Mouse (Mus musculus): Measurements from ENCODE around the gene Mosmo. TPM values are rescaled to one million over a fixed set of nuclear protein-coding genes. Genes with fewer than 3 reads are reported as not detected.

Mosmo gene
- polyA plus RNA-seq, 1 experiment from 2014 or later, result 15.2 TPM

GRCm38 (mm10) chr7:120677764-120678531 lies 530 bp downstream of the Mosmo start:
- WGBS, result 3% methylated on average over 42 of the region's 42 CpGs

GRCm38 (mm10) chr7:120679023-120679422 lies 1.6 kb downstream of the Mosmo start:
- H3K9ac ChIP-seq, result 0 out of 2 replicates have a peak overlapping the region, but pooled peaks have one; percentile 23
- H3K36me3 ChIP-seq, result no peaks in the 10 kb centered on the region
- no peak overlapping the region for H3K27ac ChIP-seq
- H3K4me3 ChIP-seq, result peak overlapping the region; percentile 89; the same call in 1 of the 2 replicates
- no peak for ATAC-seq (ENCODE audit: low FRiP score)
- H3K4me1 ChIP-seq, result peaks cover 25% of the 10 kb centered on the region
- peak overlapping the region; percentile 70 for H3K4me2 ChIP-seq (replicated peaks)
- WGBS, result 67% methylated on average over 8 of the region's 8 CpGs
- no peaks in the 10 kb centered on the region for H3K9me3 ChIP-seq (replicated peaks)
- H3K27me3 ChIP-seq, result no peaks in the 10 kb centered on the region

More at GRCm38 (mm10) chr7:120677764-120678531, 530 bp downstream of the Mosmo start:
- peak overlapping the region; percentile 72 for H3K27ac ChIP-seq
- no peaks in the 10 kb centered on the region for H3K36me3 ChIP-seq
- ATAC-seq (ENCODE audit: low FRiP score), result peak; percentile 84
- peak overlapping the region; percentile 94 for H3K9ac ChIP-seq
- peak overlapping the region; percentile 70 for H3K4me2 ChIP-seq (replicated peaks)
- no peaks in the 10 kb centered on the region for H3K9me3 ChIP-seq (replicated peaks)
- peak overlapping the region; percentile 89 for H3K4me3 ChIP-seq
- H3K4me1 ChIP-seq, result peaks cover 25% of the 10 kb centered on the region
- H3K27me3 ChIP-seq, result no peaks in the 10 kb centered on the region

- WGBS, result 84% methylated on average over 4 of the region's 4 CpGs
- no peak overlapping the region for H3K9ac ChIP-seq
- H3K4me1 ChIP-seq, result peaks cover 18% of the 10 kb centered on the region
- H3K27ac ChIP-seq, result no peak overlapping the region
- no peak overlapping the region for H3K4me3 ChIP-seq
- no peaks in the 10 kb centered on the region for H3K36me3 ChIP-seq
- H3K9me3 ChIP-seq (replicated peaks), result no peaks in the 10 kb centered on the region
- H3K4me2 ChIP-seq (replicated peaks), result no peak overlapping the region
- no peaks in the 10 kb centered on the region for H3K27me3 ChIP-seq
- no peak for ATAC-seq (ENCODE audit: low FRiP score)
Measured at GRCm38 (mm10) chr7:120682002-120682401, 4.6 kb downstream of the Mosmo start.

GRCm38 (mm10) chr7:120684731-120685161 lies 7.3 kb downstream of the Mosmo start:
- Histone ChIP-seq H3K27ac (no peak overlapping the region), H3K9me3 (replicated peaks) (no peaks in the 10 kb centered on the region), H3K27me3 (no peaks in the 10 kb centered on the region), H3K4me2 (replicated peaks) (no peak overlapping the region), H3K4me3 (no peak overlapping the region), H3K36me3 (no peaks in the 10 kb centered on the region), H3K9ac (no peak overlapping the region), H3K4me1 (no peaks in the 10 kb centered on the region)
- ATAC-seq (ENCODE audit: low FRiP score), result no peak
- 93% methylated on average over 2 of the region's 2 CpGs for WGBS

DNA sequence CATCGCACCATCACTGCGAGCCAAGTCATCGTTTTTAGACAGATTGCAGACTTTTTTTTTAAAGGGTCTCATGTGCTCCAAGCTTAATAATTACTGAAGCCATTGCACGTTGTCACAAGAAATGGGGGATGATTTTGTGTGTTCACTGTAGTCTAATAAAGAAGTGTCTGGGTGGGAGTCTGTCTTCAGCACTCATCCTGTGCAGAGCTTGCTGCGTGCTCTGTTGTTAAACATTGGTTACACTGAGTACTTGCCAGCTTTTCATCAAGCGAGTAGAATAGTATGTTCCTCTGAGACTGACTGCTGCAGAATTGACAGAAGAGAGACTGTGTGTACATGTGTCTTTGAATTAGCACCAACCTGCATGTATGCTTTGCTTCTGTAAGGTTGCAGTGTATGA lies 7.8 kb downstream of the Mosmo start:
- no peak overlapping the region for H3K27ac ChIP-seq
- no peaks in the 10 kb centered on the region for H3K4me1 ChIP-seq
- no peak for ATAC-seq (ENCODE audit: low FRiP score)
- no peak overlapping the region for H3K4me3 ChIP-seq
- H3K27me3 ChIP-seq, result no peaks in the 10 kb centered on the region
- 89% methylated on average over 6 of the region's 6 CpGs for WGBS
- H3K36me3 ChIP-seq, result no peaks in the 10 kb centered on the region
- no peak overlapping the region for H3K9ac ChIP-seq
- H3K4me2 ChIP-seq (replicated peaks), result no peak overlapping the region
- no peaks in the 10 kb centered on the region for H3K9me3 ChIP-seq (replicated peaks)

GRCm38 (mm10) chr7:120690634-120691033 lies 13.2 kb downstream of the Mosmo start:
- no peak overlapping the region for H3K4me2 ChIP-seq (replicated peaks)
- H3K9me3 ChIP-seq (replicated peaks), result no peaks in the 10 kb centered on the region
- H3K27ac ChIP-seq, result no peak overlapping the region
- H3K4me1 ChIP-seq, result 0 out of 2 replicates have a peak, but pooled peaks cover 2% of the 10 kb centered on the region
- H3K9ac ChIP-seq, result no peak overlapping the region
- H3K27me3 ChIP-seq, result no peaks in the 10 kb centered on the region
- H3K36me3 ChIP-seq, result 0 out of 2 replicates have a peak, but pooled peaks cover 8% of the 10 kb centered on the region
- no peak for ATAC-seq (ENCODE audit: low FRiP score)
- H3K4me3 ChIP-seq, result no peak overlapping the region
- 73% methylated on average over 4 of the region's 4 CpGs for WGBS

DNA sequence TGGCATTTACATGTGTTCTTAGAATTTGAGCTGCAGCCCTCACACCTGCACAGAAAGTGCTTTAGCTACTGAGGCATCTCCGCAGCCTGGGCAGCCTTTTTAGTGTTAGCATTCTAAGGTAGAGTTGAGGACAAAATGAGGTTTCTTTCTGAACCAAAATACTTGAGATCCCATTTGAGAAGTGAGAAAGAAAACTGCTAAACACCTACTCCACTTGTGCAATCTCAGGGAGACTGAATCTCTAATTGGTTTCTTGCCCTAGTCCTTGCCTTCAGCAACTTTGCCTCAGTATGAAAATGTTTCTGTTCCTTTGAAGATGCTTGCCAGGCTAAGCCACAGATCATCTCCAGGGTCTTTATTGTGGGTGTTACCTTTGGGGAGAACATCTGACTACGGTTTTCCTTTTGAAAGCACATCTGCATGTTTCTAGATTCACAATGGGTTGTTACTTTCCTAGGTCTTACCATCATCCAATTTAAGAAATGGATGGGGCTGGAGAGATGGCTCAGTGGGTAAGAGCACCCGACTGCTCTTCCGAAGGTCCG lies 16.5 kb downstream of the Mosmo start:
- Histone ChIP-seq H3K27ac (no peak overlapping the region), H3K9me3 (replicated peaks) (no peaks in the 10 kb centered on the region), H3K4me3 (no peak overlapping the region), H3K27me3 (no peaks in the 10 kb centered on the region), H3K9ac (no peak overlapping the region), H3K4me1 (0 out of 2 replicates have a peak, but pooled peaks cover 2% of the 10 kb centered on the region), H3K36me3 (0 out of 2 replicates have a peak, but pooled peaks cover 8% of the 10 kb centered on the region), H3K4me2 (replicated peaks) (no peak overlapping the region)
- 98% methylated on average over 5 of the region's 5 CpGs for WGBS
- ATAC-seq (ENCODE audit: low FRiP score), result no peak

GRCm38 (mm10) chr7:120695196-120695595 lies 17.8 kb downstream of the Mosmo start:
- Histone ChIP-seq H3K9me3 (replicated peaks) (no peaks in the 10 kb centered on the region), H3K4me1 (0 out of 2 replicates have a peak, but pooled peaks cover 2% of the 10 kb centered on the region), H3K36me3 (0 out of 2 replicates have a peak, but pooled peaks cover 8% of the 10 kb centered on the region), H3K27ac (no peak overlapping the region), H3K9ac (no peak overlapping the region), H3K4me3 (no peak overlapping the region), H3K4me2 (replicated peaks) (no peak overlapping the region), H3K27me3 (no peaks in the 10 kb centered on the region)
- 21% methylated on average over 6 of the region's 6 CpGs for WGBS
- no peak for ATAC-seq (ENCODE audit: low FRiP score)

DNA sequence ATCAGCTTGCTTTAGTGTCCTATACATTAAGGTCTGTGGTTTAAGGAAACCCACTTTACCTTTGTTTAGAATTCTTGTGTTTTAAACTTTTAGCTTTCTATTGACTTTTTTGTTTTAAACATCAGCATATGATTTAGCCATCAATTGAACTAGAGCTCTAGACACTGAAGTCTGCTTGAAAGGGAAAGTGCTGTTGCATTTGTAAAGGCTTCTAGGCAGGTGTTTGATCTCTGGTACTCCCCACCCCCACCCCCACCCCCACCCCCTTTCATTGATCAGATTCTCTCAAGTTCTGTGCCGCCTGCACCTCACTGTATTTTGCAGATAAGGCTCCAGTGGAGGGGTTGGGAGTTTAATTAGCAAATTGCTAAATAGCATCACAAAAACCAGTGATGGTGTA lies 18.2 kb downstream of the Mosmo start:
- 0 out of 2 replicates have a peak, but pooled peaks cover 8% of the 10 kb centered on the region for H3K36me3 ChIP-seq
- H3K4me3 ChIP-seq, result no peak overlapping the region
- H3K27ac ChIP-seq, result no peak overlapping the region
- no peak overlapping the region for H3K4me2 ChIP-seq (replicated peaks)
- H3K27me3 ChIP-seq, result no peaks in the 10 kb centered on the region
- H3K9ac ChIP-seq, result no peak overlapping the region
- no peaks in the 10 kb centered on the region for H3K9me3 ChIP-seq (replicated peaks)
- H3K4me1 ChIP-seq, result 0 out of 2 replicates have a peak, but pooled peaks cover 2% of the 10 kb centered on the region
- WGBS, result 53% methylated on average over 1 of the region's 1 CpGs
- ATAC-seq (ENCODE audit: low FRiP score), result no peak

- H3K4me1 ChIP-seq, result 0 out of 2 replicates have a peak, but pooled peaks cover 2% of the 10 kb centered on the region
- no peak overlapping the region for H3K27ac ChIP-seq
- H3K9me3 ChIP-seq (replicated peaks), result no peaks in the 10 kb centered on the region
- no peak for ATAC-seq (ENCODE audit: low FRiP score)
- H3K27me3 ChIP-seq, result no peaks in the 10 kb centered on the region
- 0 out of 2 replicates have a peak, but pooled peaks cover 8% of the 10 kb centered on the region for H3K36me3 ChIP-seq
- H3K4me3 ChIP-seq, result no peak overlapping the region
- no peak overlapping the region for H3K9ac ChIP-seq
- no peak overlapping the region for H3K4me2 ChIP-seq (replicated peaks)
- WGBS, result 86% methylated on average over 2 of the region's 2 CpGs
Measured at GRCm38 (mm10) chr7:120696331-120696730, 18.9 kb downstream of the Mosmo start.

DNA sequence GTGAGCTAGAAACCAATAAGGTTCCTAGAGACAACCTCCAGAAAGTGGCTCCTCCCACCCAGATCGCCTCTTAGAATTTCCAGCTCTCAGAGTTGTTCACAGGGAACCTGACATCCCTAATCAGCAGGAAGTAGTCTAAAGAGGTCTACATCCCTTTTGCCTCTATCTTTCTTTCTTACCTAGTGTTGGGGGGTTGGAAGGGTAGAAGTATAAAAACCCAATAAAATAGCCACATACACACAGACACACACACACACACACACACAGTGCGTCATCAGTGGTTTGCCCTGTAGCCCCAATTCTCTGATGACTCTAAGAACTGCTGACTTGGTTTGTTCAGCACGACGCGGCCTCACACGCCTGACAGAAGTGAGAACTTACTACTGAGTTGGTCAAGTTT lies 22.2 kb downstream of the Mosmo start:
- no peak overlapping the region for H3K9ac ChIP-seq
- no peak for ATAC-seq (ENCODE audit: low FRiP score)
- no peaks in the 10 kb centered on the region for H3K36me3 ChIP-seq
- no peaks in the 10 kb centered on the region for H3K9me3 ChIP-seq (replicated peaks)
- no peak overlapping the region for H3K27ac ChIP-seq
- H3K27me3 ChIP-seq, result no peaks in the 10 kb centered on the region
- no peak overlapping the region for H3K4me2 ChIP-seq (replicated peaks)
- WGBS, result 88% methylated on average over 6 of the region's 6 CpGs
- 0 out of 2 replicates have a peak, but pooled peaks cover 2% of the 10 kb centered on the region for H3K4me1 ChIP-seq
- no peak overlapping the region for H3K4me3 ChIP-seq

GRCm38 (mm10) chr7:120703888-120704287 lies 26.5 kb downstream of the Mosmo start:
- no peak overlapping the region for H3K4me2 ChIP-seq (replicated peaks)
- no peak overlapping the region for H3K4me3 ChIP-seq
- H3K4me1 ChIP-seq, result no peaks in the 10 kb centered on the region
- H3K9ac ChIP-seq, result no peak overlapping the region
- no peak for ATAC-seq (ENCODE audit: low FRiP score)
- no peak overlapping the region for H3K27ac ChIP-seq
- no peaks in the 10 kb centered on the region for H3K9me3 ChIP-seq (replicated peaks)
- WGBS, result 94% methylated on average over 3 of the region's 3 CpGs
- no peaks in the 10 kb centered on the region for H3K36me3 ChIP-seq
- no peaks in the 10 kb centered on the region for H3K27me3 ChIP-seq
